Mouse (Mus musculus) megakaryocyte, embryonic 14.5 days (primary cell): ENCODE measurements around the gene Hspg2. TPM values are rescaled to one million over a fixed set of nuclear protein-coding genes. Genes with fewer than 3 reads are reported as not detected.
A peak's percentile ranks its signal among the peaks of the same experiment; 100 is the strongest.

Experiments
- H3K27me3 ChIP-seq: replicated peaks from 2 replicates; pipeline ENCODE3; 2012; ENCODE audit warnings: inconsistent platforms
- H3K36me3 ChIP-seq: replicated peaks from 2 replicates; pipeline ENCODE3; 2012; ENCODE audit warnings: low read length, inconsistent platforms, mixed read lengths
- H3K4me1 ChIP-seq: 2 replicates; pipeline ENCODE4 v1.6.1; 2012; ENCODE audit warnings: inconsistent platforms
- H3K4me3 ChIP-seq: replicated peaks from 2 replicates; pipeline ENCODE3; 2012; ENCODE audit warnings: moderate library complexity, mild to moderate bottlenecking, inconsistent platforms
- H3K9me3 ChIP-seq: 2 replicates; pipeline ENCODE4 v1.6.1; 2012; ENCODE audit warnings: inconsistent platforms
- FLI1 ChIP-seq: IDR thresholded peaks from 2 replicates; pipeline ENCODE4 v1.6.1; 2012; ENCODE audit warnings: low read length, inconsistent platforms, mixed read lengths
- GATA1 ChIP-seq: IDR thresholded peaks from 3 replicates; pipeline ENCODE4 v1.6.1; 2012; ENCODE audit warnings: mixed read lengths, low read length, inconsistent platforms, borderline replicate concordance
- polyA plus RNA-seq: library from polyadenylated mRNA; stranded (reverse); fragments of >175 nt; gene quantifications from 2 replicates; pipeline ENCODE4 v1.2.3, GENCODE M21; 2012; ENCODE audit warnings: low replicate concordance; ENCODE audit not compliant: insufficient read depth

Hspg2 gene
- polyA plus RNA-seq, 1 experiment: not detected

DNA sequence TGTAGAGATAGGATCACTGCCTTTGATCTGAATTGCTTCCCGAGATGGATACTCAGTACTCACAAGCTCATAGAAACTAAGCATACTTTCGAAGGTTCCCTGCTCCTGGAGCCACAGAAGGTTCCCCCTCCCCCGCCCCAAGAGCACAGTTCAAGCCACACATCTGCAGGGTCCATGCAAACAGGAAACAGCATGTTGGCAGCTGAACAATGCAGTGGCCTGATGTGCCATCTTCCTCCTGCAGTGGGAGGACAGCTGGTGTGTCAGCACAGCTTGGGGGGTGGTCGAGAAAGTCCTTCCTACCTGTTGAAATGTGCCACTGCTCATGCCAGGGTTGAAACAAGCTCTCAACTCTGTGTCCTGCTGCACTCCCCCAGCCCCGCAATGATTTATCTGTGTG lies 9.7 kb upstream of the Hspg2 start:
- H3K4me3 ChIP-seq: peak overlapping the region; percentile 4
- peaks cover 56% of the 10 kb centered on the region for H3K27me3 ChIP-seq
- H3K4me1 ChIP-seq: peaks cover 17% of the 10 kb centered on the region
- no peaks in the 10 kb centered on the region for H3K36me3 ChIP-seq
- peaks cover 4% of the 10 kb centered on the region for H3K9me3 ChIP-seq
- TF ChIP-seq GATA1 (no peak), FLI1 (no peak)

DNA sequence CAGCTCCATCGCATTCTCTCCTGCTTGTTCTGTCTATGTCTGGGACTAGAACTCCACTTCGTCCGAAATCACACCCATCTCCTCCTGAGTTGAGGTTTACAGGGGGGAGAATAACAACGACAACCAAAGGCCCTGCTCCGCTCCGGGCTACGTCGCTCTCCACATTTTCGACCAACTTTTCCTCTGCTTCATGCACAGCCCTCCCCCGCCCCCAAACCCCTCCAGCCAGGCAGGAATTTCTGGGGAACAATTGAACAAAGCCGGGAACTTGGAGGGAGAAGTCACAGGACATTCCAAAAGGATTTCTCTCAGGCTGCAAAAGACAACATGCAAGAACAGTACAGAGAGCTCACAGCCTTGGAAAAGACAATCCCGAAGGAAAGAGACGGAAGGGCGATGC lies 7.9 kb upstream of the Hspg2 start:
- peaks cover 17% of the 10 kb centered on the region for H3K4me1 ChIP-seq
- TF ChIP-seq GATA1 (no peak), FLI1 (no peak)
- H3K27me3 ChIP-seq: peaks cover 60% of the 10 kb centered on the region
- H3K36me3 ChIP-seq: no peaks in the 10 kb centered on the region
- peaks cover 4% of the 10 kb centered on the region for H3K9me3 ChIP-seq
- no peak overlapping the region for H3K4me3 ChIP-seq

DNA sequence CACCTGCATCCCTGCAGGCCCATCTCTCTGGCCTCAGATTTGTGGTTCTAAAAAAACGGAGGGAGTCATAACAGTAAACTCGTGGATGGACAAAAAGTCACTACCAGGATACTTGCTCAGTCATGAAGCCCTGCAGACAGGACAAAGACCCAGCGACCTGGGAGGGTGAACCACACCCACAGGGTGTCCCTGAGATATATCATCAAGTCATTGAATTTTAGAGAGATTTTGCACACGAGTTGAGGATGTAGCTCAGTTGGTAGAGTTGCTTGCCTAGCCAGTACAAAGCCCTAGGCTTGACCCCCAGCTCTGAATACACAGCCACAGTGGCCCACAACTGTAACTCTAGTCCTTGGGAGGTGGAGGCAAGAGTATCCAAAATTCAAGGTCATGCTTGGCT lies 7.4 kb upstream of the Hspg2 start:
- H3K36me3 ChIP-seq: no peaks in the 10 kb centered on the region
- peaks cover 56% of the 10 kb centered on the region for H3K27me3 ChIP-seq
- H3K9me3 ChIP-seq: peaks cover 4% of the 10 kb centered on the region
- TF ChIP-seq GATA1 (no peak), FLI1 (no peak)
- H3K4me3 ChIP-seq: no peak overlapping the region
- peaks cover 19% of the 10 kb centered on the region for H3K4me1 ChIP-seq

DNA sequence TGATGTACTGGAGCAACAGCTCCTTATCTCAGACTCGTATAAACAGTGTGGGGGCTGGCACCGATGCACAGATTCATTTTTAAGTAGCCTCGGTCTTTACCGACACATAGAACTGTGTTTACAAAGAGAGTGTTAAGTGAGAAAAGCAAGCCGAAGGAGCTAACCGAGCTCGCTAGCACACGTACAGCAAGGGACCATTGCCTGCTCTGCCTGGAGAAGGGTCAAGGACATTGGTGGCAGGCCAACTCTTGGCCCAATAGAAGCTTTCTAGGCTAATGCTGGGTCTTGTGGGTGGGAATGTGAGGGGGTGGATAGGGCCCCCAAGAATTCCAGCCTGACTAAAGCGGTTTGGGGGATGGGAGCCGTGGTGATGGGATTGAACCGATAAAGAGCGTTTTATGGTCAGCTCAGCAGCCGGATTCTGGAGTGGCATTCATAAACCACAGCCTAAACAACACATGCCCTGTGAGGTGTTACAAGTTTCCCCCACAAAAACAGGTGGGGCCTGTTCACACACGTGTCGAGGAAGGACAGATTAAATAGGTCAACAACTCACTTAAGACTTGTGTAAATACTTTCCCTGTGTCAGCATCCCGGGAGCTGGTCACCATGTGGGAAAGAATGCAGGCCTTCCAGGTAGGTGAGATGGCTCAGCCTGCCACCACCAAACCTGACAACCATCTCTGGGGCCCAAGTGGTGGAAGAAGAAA lies 6.4 kb upstream of the Hspg2 start:
- no peak for TF ChIP-seq GATA1
- TF ChIP-seq FLI1: no peak
- H3K4me3 ChIP-seq: no peak overlapping the region
- H3K9me3 ChIP-seq: peaks cover 4% of the 10 kb centered on the region
- peaks cover 17% of the 10 kb centered on the region for H3K4me1 ChIP-seq
- H3K27me3 ChIP-seq: peaks cover 55% of the 10 kb centered on the region
- H3K36me3 ChIP-seq: no peaks in the 10 kb centered on the region

DNA sequence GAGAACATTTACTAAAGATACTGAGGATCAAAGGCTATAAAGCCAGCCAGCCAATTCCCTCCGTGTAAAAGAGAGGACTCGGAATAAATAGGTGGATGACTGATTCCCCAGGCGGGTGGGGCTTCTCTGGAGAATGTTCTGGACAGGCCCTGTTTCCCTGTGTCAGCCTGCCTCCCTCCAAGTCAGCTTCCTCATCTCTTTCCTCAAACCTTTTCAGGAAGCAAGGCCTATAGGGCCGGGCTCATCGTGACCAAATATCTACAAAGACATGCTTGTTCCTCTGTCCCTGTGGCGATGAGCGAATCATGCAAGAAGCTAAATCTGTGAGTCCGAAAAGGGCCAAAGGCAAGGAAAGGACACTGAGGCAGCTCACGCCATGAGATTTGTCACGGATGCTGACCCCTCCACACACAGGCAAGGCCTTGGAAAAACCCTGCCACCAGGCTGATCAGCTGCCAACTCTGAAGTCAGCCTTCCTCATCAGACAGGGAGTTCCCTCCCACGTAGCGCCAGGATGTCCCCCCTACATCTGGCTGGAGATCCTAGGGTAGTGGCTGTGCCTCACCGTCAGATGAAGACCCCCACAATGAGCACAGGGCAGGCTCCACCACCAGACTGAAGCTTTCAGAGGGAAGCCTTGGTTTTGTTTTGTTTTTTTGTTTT lies 3.3 kb upstream of the Hspg2 start:
- peaks cover 65% of the 10 kb centered on the region for H3K27me3 ChIP-seq
- H3K9me3 ChIP-seq: no peaks in the 10 kb centered on the region
- H3K36me3 ChIP-seq: no peaks in the 10 kb centered on the region
- no peak overlapping the region for H3K4me3 ChIP-seq
- TF ChIP-seq GATA1 (no peak), FLI1 (no peak)
- peaks cover 18% of the 10 kb centered on the region for H3K4me1 ChIP-seq

DNA sequence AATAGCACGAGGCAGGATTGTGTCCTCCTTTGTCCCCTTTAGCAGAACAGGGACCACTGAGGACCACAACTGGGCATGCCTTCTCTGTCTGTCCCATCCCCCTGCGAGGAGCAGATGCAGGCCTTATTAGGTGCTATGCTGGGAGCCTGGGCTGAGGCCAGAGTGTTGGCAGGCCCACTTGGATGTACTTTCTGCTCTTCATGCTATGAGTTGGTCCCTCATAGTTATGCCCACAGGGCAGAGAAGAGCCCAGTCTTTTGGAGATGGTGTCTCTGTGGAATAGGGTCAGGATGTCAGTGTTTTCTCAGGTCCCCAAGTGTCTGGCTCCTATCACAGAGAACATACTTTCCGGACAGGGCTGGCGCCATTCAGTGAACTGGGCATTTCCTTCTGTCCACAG lies 1.6 kb upstream of the Hspg2 start:
- Histone ChIP-seq H3K4me1 (peaks cover 18% of the 10 kb centered on the region), H3K4me3 (no peak overlapping the region), H3K36me3 (no peaks in the 10 kb centered on the region), H3K9me3 (no peaks in the 10 kb centered on the region), H3K27me3 (peaks cover 71% of the 10 kb centered on the region)
- no peak for TF ChIP-seq GATA1
- TF ChIP-seq FLI1: no peak

DNA sequence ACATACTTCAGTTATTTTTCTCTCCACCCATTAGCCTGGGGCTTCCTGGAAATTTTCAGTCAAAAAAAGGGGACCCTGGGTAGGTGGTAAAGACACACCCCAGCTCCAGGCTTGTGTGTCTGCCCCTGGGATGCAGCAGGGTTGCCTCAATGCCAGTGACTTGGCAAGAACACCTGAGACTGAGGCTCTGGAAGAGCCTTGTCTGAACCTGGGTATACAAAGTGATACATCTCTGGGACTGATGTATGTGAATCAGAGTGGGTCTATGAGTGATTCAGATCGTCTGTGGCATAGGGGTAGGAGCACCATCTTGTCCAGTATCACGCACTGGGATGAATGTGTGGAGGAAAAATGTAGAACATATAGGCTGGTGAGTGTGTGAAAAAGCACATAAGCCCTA lies 1.0 kb upstream of the Hspg2 start:
- no peaks in the 10 kb centered on the region for H3K36me3 ChIP-seq
- H3K4me1 ChIP-seq: peaks cover 18% of the 10 kb centered on the region
- peaks cover 69% of the 10 kb centered on the region for H3K27me3 ChIP-seq
- H3K9me3 ChIP-seq: no peaks in the 10 kb centered on the region
- no peak overlapping the region for H3K4me3 ChIP-seq
- TF ChIP-seq FLI1 (no peak), GATA1 (no peak)

DNA sequence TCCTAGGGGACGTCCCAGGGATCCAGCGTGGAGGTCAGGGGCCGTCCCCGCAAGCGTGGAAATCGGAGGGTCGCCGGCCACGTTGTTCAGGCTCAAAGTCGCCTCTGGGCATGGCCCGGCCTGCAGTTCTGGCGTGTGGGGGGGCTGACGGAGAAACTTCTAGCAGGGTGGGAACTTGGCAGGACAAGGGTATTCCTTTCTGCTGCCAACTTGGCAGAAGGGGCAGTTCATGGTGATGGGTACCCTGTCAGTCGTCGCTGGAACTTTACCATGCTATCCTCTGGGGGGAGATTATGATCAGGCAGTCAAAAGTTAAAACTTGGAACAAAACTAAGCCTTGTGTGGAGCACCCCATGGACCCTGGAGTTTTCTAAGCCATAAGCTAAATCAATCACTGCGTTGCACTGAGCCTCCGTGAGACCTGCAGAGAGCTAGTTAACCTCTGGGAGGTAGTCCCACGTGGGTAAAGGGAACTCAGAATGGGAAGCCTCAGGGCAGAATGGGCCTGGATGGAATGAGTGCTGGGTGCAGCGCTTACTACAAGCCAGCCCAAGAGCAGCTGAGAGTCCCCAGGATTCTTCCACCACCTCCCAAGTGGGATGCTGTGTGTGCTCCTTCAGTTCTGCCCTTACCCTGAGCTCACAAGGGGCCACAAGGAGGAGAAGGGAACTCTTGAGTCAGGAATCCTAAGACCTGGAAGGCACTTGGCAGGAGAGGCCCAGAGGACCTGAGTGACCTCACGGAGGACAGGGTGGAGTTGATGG lies 694 bp downstream of the Hspg2 start:
- peaks cover 18% of the 10 kb centered on the region for H3K4me1 ChIP-seq
- H3K36me3 ChIP-seq: no peaks in the 10 kb centered on the region
- H3K27me3 ChIP-seq: peaks cover 75% of the 10 kb centered on the region
- no peaks in the 10 kb centered on the region for H3K9me3 ChIP-seq
- TF ChIP-seq FLI1: no peak
- no peak for TF ChIP-seq GATA1
- H3K4me3 ChIP-seq: peak overlapping the region; percentile 88

DNA sequence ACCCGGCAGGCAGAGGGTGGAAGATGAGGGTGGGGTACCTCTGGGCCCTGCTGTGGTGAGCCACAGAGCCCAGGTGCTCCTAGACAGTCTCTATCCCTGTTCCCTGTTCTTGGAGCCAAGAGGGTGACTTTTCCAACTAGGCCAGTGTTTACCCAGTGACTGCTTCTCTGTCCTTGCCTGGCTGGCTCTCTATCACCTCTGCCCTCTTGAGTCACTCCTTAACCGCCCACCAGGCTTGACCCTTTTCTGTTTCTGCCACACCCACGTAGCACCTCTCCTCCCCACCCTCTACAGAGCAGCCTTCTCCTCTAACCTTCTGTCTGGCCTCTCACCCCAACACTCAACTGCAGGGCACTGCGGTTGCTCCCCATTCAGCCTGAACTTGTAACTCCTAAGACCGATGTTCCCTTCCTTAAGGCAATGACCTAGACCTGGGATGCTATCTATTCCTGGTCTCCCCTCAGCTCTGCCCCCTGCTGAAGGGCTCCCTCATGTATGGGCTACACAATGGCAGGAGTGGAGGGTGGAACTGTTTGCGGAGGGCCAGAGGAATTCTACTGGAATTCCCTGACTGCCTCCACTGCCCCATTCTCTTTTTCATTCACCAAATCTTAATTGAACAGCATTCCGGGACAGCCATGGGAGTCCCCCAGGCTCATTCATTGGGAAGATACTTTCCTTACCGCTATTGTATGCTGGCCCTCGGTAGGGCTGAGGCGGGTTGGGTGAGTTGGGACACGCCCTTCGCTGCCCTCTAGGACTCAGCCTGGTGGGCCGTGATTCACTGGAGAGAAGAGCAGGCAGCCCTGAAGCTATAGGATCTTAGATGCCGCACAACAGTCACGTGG lies 1.5 kb downstream of the Hspg2 start:
- Histone ChIP-seq H3K27me3 (peaks cover 77% of the 10 kb centered on the region), H3K4me3 (no peak overlapping the region), H3K4me1 (peaks cover 18% of the 10 kb centered on the region), H3K9me3 (no peaks in the 10 kb centered on the region), H3K36me3 (no peaks in the 10 kb centered on the region)
- TF ChIP-seq GATA1 (no peak), FLI1 (no peak)
